Mouse (Mus musculus): ENCODE measurements around the gene Scarf2. TPM values are rescaled to one million over a fixed set of nuclear protein-coding genes. Genes with fewer than 3 reads are reported as not detected.
A peak's percentile ranks its signal among the peaks of the same experiment; 100 is the strongest.

The Scarf2 gene
- 11.5 and 11.7 TPM in 2 replicates for polyA plus RNA-seq (2015; fragmentation: Nextera tagmentation; extraction: Ambion mirVana)

- Histone ChIP-seq H3K4me1 (replicated peaks) (peaks cover 29% of the 10 kb centered on the region), H3K9ac (peak within 1 kb of the TSS; percentile 84), H3K4me3 (replicated peaks) (peak within 1 kb of the TSS; percentile 73), H3K4me2 (replicated peaks) (peak within 1 kb of the TSS; percentile 84), H3K27me3 (replicated peaks) (peaks cover 26% of the 10 kb centered on the region), H3K36me3 (no peaks in the 10 kb centered on the region), H3K9me3 (no peaks in the 10 kb centered on the region), H3K27ac (peak within 1 kb of the TSS; percentile 91)
- 1% methylated on average over 79 of the region's 81 CpGs for WGBS
- ATAC-seq, result peak; percentile 71
These were observed at the start of gene Scarf2 for GRCm38 (mm10) chr16:17796971-17797811. TSS of gene Scarf2 (plus strand) at chr16:17797282.

- Histone ChIP-seq H3K27me3 (replicated peaks) (no peaks in the 10 kb centered on the region), H3K9me3 (no peaks in the 10 kb centered on the region), H3K36me3 (no peaks in the 10 kb centered on the region), H3K27ac (peak overlapping the region; percentile 64; the same call in 1 of the 2 replicates), H3K4me2 (replicated peaks) (no peak overlapping the region), H3K4me1 (replicated peaks) (0 out of 2 replicates have a peak, but pooled peaks cover 4% of the 10 kb centered on the region), H3K9ac (no peak overlapping the region), H3K4me3 (replicated peaks) (no peak overlapping the region)
- WGBS, result 12% methylated on average over 3 of the region's 3 CpGs
- peak; percentile 84 for ATAC-seq
These were observed 44.1 kb upstream of the Scarf2 start for GRCm38 (mm10) chr16:17753001-17753400.

GRCm38 (mm10) chr16:17753686-17754085, 43.4 kb upstream of the Scarf2 start:
- Histone ChIP-seq H3K4me2 (replicated peaks) (no peak overlapping the region), H3K27ac (peak overlapping the region; percentile 18; the same call in 1 of the 2 replicates), H3K27me3 (replicated peaks) (no peaks in the 10 kb centered on the region), H3K9ac (no peak overlapping the region), H3K4me3 (replicated peaks) (no peak overlapping the region), H3K36me3 (no peaks in the 10 kb centered on the region), H3K4me1 (replicated peaks) (0 out of 2 replicates have a peak, but pooled peaks cover 5% of the 10 kb centered on the region), H3K9me3 (no peaks in the 10 kb centered on the region)
- no peak for ATAC-seq
- 35% methylated on average over 1 of the region's 1 CpGs for WGBS

GRCm38 (mm10) chr16:17757756-17758155, 39.3 kb upstream of the Scarf2 start:
- H3K27ac ChIP-seq, result no peak overlapping the region
- no peak overlapping the region for H3K4me3 ChIP-seq (replicated peaks)
- no peak for ATAC-seq
- H3K36me3 ChIP-seq, result no peaks in the 10 kb centered on the region
- H3K4me2 ChIP-seq (replicated peaks), result no peak overlapping the region
- no peaks in the 10 kb centered on the region for H3K9me3 ChIP-seq
- H3K27me3 ChIP-seq (replicated peaks), result no peaks in the 10 kb centered on the region
- H3K9ac ChIP-seq, result no peak overlapping the region
- H3K4me1 ChIP-seq (replicated peaks), result peaks cover 18% of the 10 kb centered on the region
- WGBS, result 97% methylated on average over 1 of the region's 1 CpGs

- peak overlapping the region; percentile 87 for H3K27ac ChIP-seq
- peak overlapping the region; percentile 79 for H3K9ac ChIP-seq
- peak overlapping the region; percentile 92 for H3K4me2 ChIP-seq (replicated peaks)
- H3K27me3 ChIP-seq (replicated peaks), result no peaks in the 10 kb centered on the region
- no peaks in the 10 kb centered on the region for H3K36me3 ChIP-seq
- peak overlapping the region; percentile 66 for H3K4me3 ChIP-seq (replicated peaks)
- WGBS, result 25% methylated on average over 9 of the region's 9 CpGs
- peak; percentile 66 for ATAC-seq
- no peaks in the 10 kb centered on the region for H3K9me3 ChIP-seq
- peaks cover 16% of the 10 kb centered on the region for H3K4me1 ChIP-seq (replicated peaks)
These were observed 38.2 kb upstream of the Scarf2 start for GRCm38 (mm10) chr16:17758902-17759301.

- WGBS, result 1% methylated on average over 28 of the region's 28 CpGs
- H3K9ac ChIP-seq, result peak within 1 kb of the TSS; percentile 79
- H3K4me3 ChIP-seq (replicated peaks), result peak within 1 kb of the TSS; percentile 66
- no peaks in the 10 kb centered on the region for H3K9me3 ChIP-seq
- H3K36me3 ChIP-seq, result no peaks in the 10 kb centered on the region
- H3K4me2 ChIP-seq (replicated peaks), result peak within 1 kb of the TSS; percentile 92
- H3K4me1 ChIP-seq (replicated peaks), result peaks cover 17% of the 10 kb centered on the region
- H3K27ac ChIP-seq, result peak within 1 kb of the TSS; percentile 87
- peak; percentile 94 for ATAC-seq
- no peaks in the 10 kb centered on the region for H3K27me3 ChIP-seq (replicated peaks)
These were observed 37.7 kb upstream of the Scarf2 start, which contains the start of gene Klhl22 for GRCm38 (mm10) chr16:17759344-17759773. TSS of gene Klhl22 (plus strand) at chr16:17759618.

GRCm38 (mm10) chr16:17759813-17760321, 37.2 kb upstream of the Scarf2 start:
- under 1% methylated on average over 54 of the region's 54 CpGs for WGBS
- Histone ChIP-seq H3K4me1 (replicated peaks) (peaks cover 18% of the 10 kb centered on the region), H3K4me3 (replicated peaks) (peak overlapping the region; percentile 66), H3K9me3 (no peaks in the 10 kb centered on the region), H3K36me3 (no peaks in the 10 kb centered on the region), H3K4me2 (replicated peaks) (peak overlapping the region; percentile 92), H3K27ac (peak overlapping the region; percentile 87), H3K27me3 (replicated peaks) (no peaks in the 10 kb centered on the region), H3K9ac (peak overlapping the region; percentile 79)
- peak; percentile 48 for ATAC-seq

GRCm38 (mm10) chr16:17760657-17761056, 36.4 kb upstream of the Scarf2 start:
- H3K27ac ChIP-seq, result no peak overlapping the region
- WGBS, result 37% methylated on average over 8 of the region's 8 CpGs
- H3K27me3 ChIP-seq (replicated peaks), result no peaks in the 10 kb centered on the region
- peak overlapping the region; percentile 92 for H3K4me2 ChIP-seq (replicated peaks)
- H3K9ac ChIP-seq, result no peak overlapping the region
- peaks cover 18% of the 10 kb centered on the region for H3K4me1 ChIP-seq (replicated peaks)
- peak overlapping the region; percentile 66 for H3K4me3 ChIP-seq (replicated peaks)
- no peaks in the 10 kb centered on the region for H3K36me3 ChIP-seq
- no peak for ATAC-seq
- no peaks in the 10 kb centered on the region for H3K9me3 ChIP-seq

- H3K4me3 ChIP-seq (replicated peaks), result 0 out of 2 replicates have a peak overlapping the region, but pooled peaks have one; percentile 66
- no peaks in the 10 kb centered on the region for H3K36me3 ChIP-seq
- peaks cover 22% of the 10 kb centered on the region for H3K4me1 ChIP-seq (replicated peaks)
- no peak overlapping the region for H3K27ac ChIP-seq
- 45% methylated on average over 1 of the region's 1 CpGs for WGBS
- no peaks in the 10 kb centered on the region for H3K27me3 ChIP-seq (replicated peaks)
- no peak overlapping the region for H3K9ac ChIP-seq
- ATAC-seq, result no peak
- peak overlapping the region; percentile 92; the same call in 1 of the 2 replicates for H3K4me2 ChIP-seq (replicated peaks)
- no peaks in the 10 kb centered on the region for H3K9me3 ChIP-seq
These were observed 36.0 kb upstream of the Scarf2 start for GRCm38 (mm10) chr16:17761074-17761473.

GRCm38 (mm10) chr16:17764108-17764511, 33.0 kb upstream of the Scarf2 start:
- Histone ChIP-seq H3K9ac (no peak overlapping the region), H3K9me3 (no peaks in the 10 kb centered on the region), H3K4me3 (replicated peaks) (no peak overlapping the region), H3K27me3 (replicated peaks) (no peaks in the 10 kb centered on the region), H3K4me2 (replicated peaks) (peak overlapping the region; percentile 37), H3K36me3 (peaks cover 13% of the 10 kb centered on the region), H3K4me1 (replicated peaks) (peaks cover 18% of the 10 kb centered on the region), H3K27ac (peak overlapping the region; percentile 80)
- peak; percentile 78 for ATAC-seq
- 65% methylated on average over 4 of the region's 4 CpGs for WGBS

GRCm38 (mm10) chr16:17768834-17769233, 28.2 kb upstream of the Scarf2 start:
- peaks cover 24% of the 10 kb centered on the region for H3K36me3 ChIP-seq
- H3K4me1 ChIP-seq (replicated peaks), result peaks cover 6% of the 10 kb centered on the region; the same call in 1 of the 2 replicates
- WGBS, result 88% methylated on average over 7 of the region's 7 CpGs
- H3K4me3 ChIP-seq (replicated peaks), result no peak overlapping the region
- ATAC-seq, result no peak
- no peak overlapping the region for H3K27ac ChIP-seq
- H3K9ac ChIP-seq, result no peak overlapping the region
- no peaks in the 10 kb centered on the region for H3K27me3 ChIP-seq (replicated peaks)
- H3K4me2 ChIP-seq (replicated peaks), result no peak overlapping the region
- no peaks in the 10 kb centered on the region for H3K9me3 ChIP-seq

GRCm38 (mm10) chr16:17771117-17771865, 25.8 kb upstream of the Scarf2 start:
- Histone ChIP-seq H3K4me3 (replicated peaks) (no peak overlapping the region), H3K36me3 (peaks cover 34% of the 10 kb centered on the region), H3K9ac (no peak overlapping the region), H3K9me3 (no peaks in the 10 kb centered on the region), H3K4me2 (replicated peaks) (no peak overlapping the region), H3K27ac (no peak overlapping the region), H3K4me1 (replicated peaks) (no peaks in the 10 kb centered on the region), H3K27me3 (replicated peaks) (no peaks in the 10 kb centered on the region)
- ATAC-seq, result no peak
- WGBS, result 71% methylated on average over 4 of the region's 4 CpGs

All from intestine, embryonic 15.5 days (tissue).